Mouse (Mus musculus) forebrain, embryonic 15.5 days (tissue): ENCODE measurements around the gene Mrps34. TPM values are rescaled to one million over a fixed set of nuclear protein-coding genes. Genes with fewer than 3 reads are reported as not detected.

ENCODE experiments used
- ATAC-seq: fragments of 200-750 bp; cut with Nextera tagmentation; replicated peaks from 2 replicates; pipeline ENCODE4 v1.8.0; 2017; ENCODE audit warnings: mild to moderate bottlenecking, moderate TSS enrichment, moderate library complexity
- H3K27ac ChIP-seq: fragments of 300-500 bp; sonication (generic); replicated peaks from 2 replicates; pipeline ENCODE4 v1.5.1; 2015; ENCODE audit warnings: mild to moderate bottlenecking, inconsistent platforms
- H3K27me3 ChIP-seq: fragments of 300-500 bp; sonication (generic); 2 replicates; pipeline ENCODE4 v1.6.1; 2015; ENCODE audit warnings: inconsistent platforms
- H3K36me3 ChIP-seq: fragments of 300-500 bp; sonication (generic); 2 replicates; pipeline ENCODE4 v1.6.1; 2015; ENCODE audit warnings: mild to moderate bottlenecking, inconsistent platforms
- H3K4me1 ChIP-seq: fragments of 300-500 bp; sonication (generic); 2 replicates; pipeline ENCODE4 v1.6.1; 2015; ENCODE audit warnings: inconsistent platforms
- H3K4me2 ChIP-seq: fragments of 300-500 bp; sonication (generic); replicated peaks from 2 replicates; pipeline ENCODE4 v1.6.1; 2015; ENCODE audit warnings: mild to moderate bottlenecking, inconsistent platforms
- H3K4me3 ChIP-seq: fragments of 300-500 bp; sonication (generic); 2 replicates; pipeline ENCODE4 v1.5.1; 2015; ENCODE audit warnings: mild to moderate bottlenecking, inconsistent platforms
- H3K9ac ChIP-seq: fragments of 300-500 bp; sonication (generic); replicated peaks from 2 replicates; pipeline ENCODE4 v1.6.1; 2015; ENCODE audit warnings: mild to moderate bottlenecking, inconsistent platforms
- H3K9me3 ChIP-seq: fragments of 300-500 bp; sonication (generic); 2 replicates; pipeline ENCODE4 v1.6.1; 2016; ENCODE audit warnings: inconsistent platforms
- WGBS: fragments of 180-500 bp; shearing (Covaris S2); methylation state at CpG from one replicate; pipeline ENCODE4 v1.1.7; 2015; ENCODE audit warnings: mixed read lengths; 5-methylcytosine and 5-hydroxymethylcytosine counted together
- polyA plus RNA-seq: library from polyadenylated mRNA; unstranded; fragments of >200 nt; fragmentation: Nextera tagmentation; extraction: Ambion mirVana; gene quantifications from 2 replicates; pipeline ENCODE4 v1.2.1, GENCODE M21; 2015

Gene Mrps34
- polyA plus RNA-seq, 1 experiment from 2014 or later: 77.6 TPM

GRCm38 (mm10) chr17:24895571-24896240, 790 bp downstream of the Mrps34 start:
- peaks cover 55% of the 10 kb centered on the region for H3K36me3 ChIP-seq
- WGBS: 13% methylated on average over 23 of the region's 23 CpGs

GRCm38 (mm10) chr17:24896241-24896992, 1.5 kb downstream of the Mrps34 start, which contains the start of gene Nme3:
Gene Nme3 (plus strand): TSS chr17:24896500.
- Histone ChIP-seq H3K4me3 (peak within 1 kb of the TSS; percentile 59), H3K36me3 (peaks cover 55% of the 10 kb centered on the region), H3K27me3 (no peaks in the 10 kb centered on the region), H3K9me3 (no peaks in the 10 kb centered on the region), H3K4me1 (peaks cover 37% of the 10 kb centered on the region), H3K4me2 (peak within 1 kb of the TSS; percentile 96), H3K27ac (peak within 1 kb of the TSS; percentile 81), H3K9ac (peak within 1 kb of the TSS; percentile 83)
- 2% methylated on average over 50 of the region's 50 CpGs for WGBS
- peak; percentile 73 for ATAC-seq

More at GRCm38 (mm10) chr17:24895571-24896240, 790 bp downstream of the Mrps34 start:
- no peaks in the 10 kb centered on the region for H3K9me3 ChIP-seq
- H3K4me3 ChIP-seq: peak overlapping the region; percentile 59
- ATAC-seq: 0 out of 2 replicates have a peak, but pooled peaks have one; percentile 1
- peaks cover 37% of the 10 kb centered on the region for H3K4me1 ChIP-seq
- H3K27me3 ChIP-seq: no peaks in the 10 kb centered on the region
- peak overlapping the region; percentile 81 for H3K27ac ChIP-seq
- H3K4me2 ChIP-seq: peak overlapping the region; percentile 96
- peak overlapping the region; percentile 83 for H3K9ac ChIP-seq

GRCm38 (mm10) chr17:24896993-24897269, 2.0 kb downstream of the Mrps34 start:
- H3K27me3 ChIP-seq: no peaks in the 10 kb centered on the region
- 25% methylated on average over 11 of the region's 11 CpGs for WGBS
- peak overlapping the region; percentile 83 for H3K9ac ChIP-seq
- no peaks in the 10 kb centered on the region for H3K9me3 ChIP-seq
- H3K4me2 ChIP-seq: peak overlapping the region; percentile 96
- H3K36me3 ChIP-seq: peaks cover 56% of the 10 kb centered on the region
- H3K4me1 ChIP-seq: peaks cover 37% of the 10 kb centered on the region
- peak overlapping the region; percentile 59 for H3K4me3 ChIP-seq
- peak overlapping the region; percentile 81 for H3K27ac ChIP-seq
- no peak for ATAC-seq

GRCm38 (mm10) chr17:24897600-24897999, 2.7 kb downstream of the Mrps34 start:
- WGBS: 76% methylated on average over 4 of the region's 4 CpGs
- ATAC-seq: no peak
- Histone ChIP-seq H3K4me3 (peak overlapping the region; percentile 59), H3K9ac (no peak overlapping the region), H3K27me3 (no peaks in the 10 kb centered on the region), H3K9me3 (no peaks in the 10 kb centered on the region), H3K36me3 (peaks cover 56% of the 10 kb centered on the region), H3K27ac (no peak overlapping the region), H3K4me1 (peaks cover 37% of the 10 kb centered on the region), H3K4me2 (peak overlapping the region; percentile 96)

DNA sequence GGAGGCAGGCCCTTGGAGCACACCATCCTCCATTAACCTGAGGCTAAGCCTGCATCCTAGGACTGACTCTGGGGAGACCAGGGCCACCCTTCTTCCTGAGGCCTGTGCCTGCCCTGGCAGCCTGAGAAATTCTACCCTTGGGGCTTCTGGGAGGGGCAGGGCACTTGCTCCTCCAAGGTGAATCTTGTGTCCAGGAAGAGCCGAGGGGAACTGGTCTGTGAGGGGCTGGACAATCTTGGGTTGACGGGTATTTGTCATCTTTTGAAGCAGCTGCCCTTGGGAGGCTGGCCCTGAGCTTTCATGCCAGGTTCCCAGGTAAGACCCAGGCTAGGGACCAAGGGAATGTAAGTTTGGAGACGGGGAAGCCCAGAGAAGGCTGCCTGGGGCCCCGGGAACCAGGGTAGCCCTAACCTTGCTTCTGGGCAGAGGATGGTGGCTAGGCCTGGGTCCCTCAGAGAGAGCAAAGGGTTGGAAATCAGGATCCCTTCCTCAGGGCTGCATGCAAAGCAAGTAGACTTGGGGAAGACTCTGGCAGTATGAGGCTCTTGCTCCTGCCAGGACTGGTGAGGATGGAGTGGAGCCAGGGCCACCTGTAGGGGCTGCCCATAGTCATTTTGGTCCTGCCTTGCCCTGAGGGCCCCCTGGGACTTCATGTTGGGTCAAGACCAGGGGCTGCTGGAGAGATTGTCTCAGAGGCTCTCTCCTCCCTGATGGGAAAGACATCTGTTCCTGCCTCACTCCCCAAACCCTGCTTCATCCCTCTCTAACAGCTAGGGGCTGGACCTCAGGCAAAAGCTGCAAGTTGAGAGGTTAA, 3.3 kb downstream of the Mrps34 start:
- H3K4me3 ChIP-seq: 0 out of 2 replicates have a peak overlapping the region, but pooled peaks have one; percentile 59

DNA sequence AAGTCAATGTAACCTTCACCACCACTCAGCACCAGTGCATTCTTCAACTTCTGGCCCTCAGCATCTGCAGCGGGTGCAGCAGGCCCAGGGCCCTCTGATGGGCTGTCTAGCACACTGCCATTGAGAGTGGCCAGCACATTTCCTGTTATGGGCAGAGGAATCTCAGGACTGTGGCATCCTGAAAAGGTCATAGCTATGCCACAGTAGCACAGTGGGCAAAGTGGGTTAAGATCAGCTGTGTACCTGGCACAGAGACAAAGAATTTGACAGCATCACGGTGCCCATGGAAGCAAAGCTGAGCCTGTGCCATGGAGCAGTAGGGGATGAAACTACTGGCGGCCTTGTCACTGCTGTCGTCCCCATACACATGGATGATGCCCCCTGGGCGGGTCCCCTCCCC, 4.2 kb downstream of the Mrps34 start:
- Histone ChIP-seq H3K27ac (no peak overlapping the region), H3K4me1 (peaks cover 29% of the 10 kb centered on the region), H3K9ac (no peak overlapping the region), H3K27me3 (no peaks in the 10 kb centered on the region), H3K36me3 (peaks cover 62% of the 10 kb centered on the region), H3K9me3 (no peaks in the 10 kb centered on the region), H3K4me2 (no peak overlapping the region), H3K4me3 (no peak overlapping the region)
- no peak for ATAC-seq
- 86% methylated on average over 5 of the region's 5 CpGs for WGBS

More for the DNA sequence above, 3.3 kb downstream of the Mrps34 start:
- WGBS: 78% methylated on average over 4 of the region's 4 CpGs
- no peak for ATAC-seq
- Histone ChIP-seq H3K4me1 (peaks cover 37% of the 10 kb centered on the region), H3K36me3 (peaks cover 56% of the 10 kb centered on the region), H3K9ac (no peak overlapping the region), H3K4me2 (peak overlapping the region; percentile 96; the same call in 1 of the 2 replicates), H3K9me3 (no peaks in the 10 kb centered on the region), H3K27ac (no peak overlapping the region), H3K27me3 (no peaks in the 10 kb centered on the region)

GRCm38 (mm10) chr17:24900014-24900413, 5.1 kb downstream of the Mrps34 start:
- no peaks in the 10 kb centered on the region for H3K9me3 ChIP-seq
- H3K27ac ChIP-seq: no peak overlapping the region
- peaks cover 24% of the 10 kb centered on the region for H3K4me1 ChIP-seq
- no peak overlapping the region for H3K4me2 ChIP-seq
- ATAC-seq: no peak
- 91% methylated on average over 6 of the region's 6 CpGs for WGBS
- H3K27me3 ChIP-seq: no peaks in the 10 kb centered on the region
- no peak overlapping the region for H3K4me3 ChIP-seq
- no peak overlapping the region for H3K9ac ChIP-seq
- H3K36me3 ChIP-seq: peaks cover 70% of the 10 kb centered on the region

GRCm38 (mm10) chr17:24902124-24902523, 7.2 kb downstream of the Mrps34 start:
- H3K9ac ChIP-seq: no peak overlapping the region
- peaks cover 9% of the 10 kb centered on the region for H3K4me1 ChIP-seq
- no peaks in the 10 kb centered on the region for H3K9me3 ChIP-seq
- no peak overlapping the region for H3K4me3 ChIP-seq
- peaks cover 91% of the 10 kb centered on the region for H3K36me3 ChIP-seq
- H3K27ac ChIP-seq: no peak overlapping the region
- no peak overlapping the region for H3K4me2 ChIP-seq
- no peak for ATAC-seq
- no peaks in the 10 kb centered on the region for H3K27me3 ChIP-seq
- WGBS: 95% methylated on average over 5 of the region's 5 CpGs

DNA sequence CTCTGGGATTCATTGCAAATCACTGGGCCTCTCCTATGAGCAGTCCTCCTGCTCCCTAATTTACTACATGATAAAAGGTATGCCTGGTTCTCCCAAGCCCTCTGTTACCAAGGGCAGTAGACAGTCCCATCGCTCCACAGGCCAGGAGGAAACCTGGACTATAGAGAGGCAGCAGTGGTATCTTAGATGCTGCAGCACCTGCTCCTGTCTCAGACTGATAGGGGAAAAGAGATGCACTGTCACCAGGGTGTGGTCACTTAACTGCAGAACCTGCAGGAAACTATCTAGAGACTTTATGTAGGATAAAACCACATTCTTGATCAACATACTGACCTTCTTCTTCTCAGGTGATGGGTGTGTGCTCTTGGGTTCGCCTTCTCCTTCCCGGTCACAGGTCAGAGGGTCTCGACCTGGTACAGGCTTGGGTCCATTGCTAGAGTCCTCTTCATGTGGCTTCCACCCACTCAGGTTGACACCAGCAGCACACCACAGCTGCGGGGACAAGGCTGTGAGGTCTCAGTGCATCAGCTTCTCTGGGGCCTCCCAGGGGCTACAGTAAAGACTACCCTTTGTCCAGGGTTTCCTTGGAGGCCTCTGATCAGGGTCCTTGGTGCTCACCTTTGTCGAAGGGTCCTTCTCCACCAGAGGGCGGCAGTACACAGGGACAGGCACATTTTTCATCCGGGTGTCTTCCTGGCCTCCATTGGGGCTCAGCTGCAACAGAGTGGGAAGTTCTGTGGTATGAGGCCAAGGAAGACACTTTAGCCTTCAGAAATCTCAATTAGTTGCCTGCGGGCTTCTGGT, 8.0 kb downstream of the Mrps34 start:
- Histone ChIP-seq H3K27me3 (no peaks in the 10 kb centered on the region), H3K27ac (no peak overlapping the region), H3K4me1 (peaks cover 2% of the 10 kb centered on the region), H3K9me3 (no peaks in the 10 kb centered on the region), H3K36me3 (peaks cover 98% of the 10 kb centered on the region), H3K9ac (no peak overlapping the region), H3K4me2 (no peak overlapping the region), H3K4me3 (no peak overlapping the region)
- WGBS: 69% methylated on average over 9 of the region's 9 CpGs
- no peak for ATAC-seq

DNA sequence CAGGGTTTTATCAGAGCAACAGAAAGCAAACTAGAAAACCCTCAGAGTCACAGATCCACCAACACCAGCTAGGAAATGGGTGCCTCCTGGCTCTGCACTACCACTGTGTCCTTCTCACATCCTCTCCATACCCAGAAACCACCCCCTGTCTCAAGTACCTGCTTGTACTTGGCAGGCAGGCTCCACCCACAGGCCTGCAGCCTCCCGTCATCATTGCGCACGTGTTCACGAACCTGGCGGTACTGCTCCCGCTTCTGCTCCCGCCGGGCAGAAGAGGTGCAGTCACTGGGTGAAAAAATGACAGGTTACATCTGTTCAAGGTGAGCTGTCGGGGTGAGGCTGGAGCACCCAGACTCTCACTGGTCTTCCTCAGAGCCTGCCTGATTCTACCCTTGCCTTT, 8.9 kb downstream of the Mrps34 start:
- no peaks in the 10 kb centered on the region for H3K9me3 ChIP-seq
- no peak overlapping the region for H3K4me3 ChIP-seq
- H3K4me2 ChIP-seq: no peak overlapping the region
- H3K27ac ChIP-seq: no peak overlapping the region
- no peak for ATAC-seq
- no peaks in the 10 kb centered on the region for H3K27me3 ChIP-seq
- 93% methylated on average over 9 of the region's 9 CpGs for WGBS
- no peak overlapping the region for H3K9ac ChIP-seq
- H3K36me3 ChIP-seq: peaks cover 100% of the 10 kb centered on the region
- no peaks in the 10 kb centered on the region for H3K4me1 ChIP-seq

GRCm38 (mm10) chr17:24907591-24907990, 12.7 kb downstream of the Mrps34 start:
- no peak for ATAC-seq
- Histone ChIP-seq H3K27me3 (no peaks in the 10 kb centered on the region), H3K9me3 (no peaks in the 10 kb centered on the region), H3K4me3 (no peak overlapping the region), H3K4me2 (no peak overlapping the region), H3K27ac (no peak overlapping the region), H3K9ac (no peak overlapping the region), H3K36me3 (peaks cover 96% of the 10 kb centered on the region), H3K4me1 (no peaks in the 10 kb centered on the region)
- WGBS: 97% methylated on average over 2 of the region's 2 CpGs
